Mouse (Mus musculus) stomach, embryonic 14.5 days (tissue): ENCODE measurements around the gene Shb. TPM values are rescaled to one million over a fixed set of nuclear protein-coding genes. Genes with fewer than 3 reads are reported as not detected.

Experiments
- ATAC-seq: fragments of 200-750 bp; cut with Nextera tagmentation; 2 replicates; pipeline ENCODE4 v1.8.0; 2017; ENCODE audit warnings: low read depth, moderate TSS enrichment; ENCODE audit not compliant: insufficient number of reproducible peaks, insufficient read depth, low FRiP score
- H3K27ac ChIP-seq: fragments of 300-500 bp; sonication (generic); 2 replicates; pipeline ENCODE4 v1.5.1; 2014; ENCODE audit warnings: mild to moderate bottlenecking, low read length, moderate library complexity, mixed read lengths
- H3K27me3 ChIP-seq: fragments of 300-500 bp; sonication (generic); 2 replicates; pipeline ENCODE4 v1.6.1; 2014; ENCODE audit warnings: low read length, control low read depth, mixed read lengths; ENCODE audit not compliant: control insufficient read depth, insufficient read depth
- H3K36me3 ChIP-seq: fragments of 300-500 bp; sonication (generic); 2 replicates; pipeline ENCODE4 v1.6.1; 2014; ENCODE audit warnings: mild to moderate bottlenecking, control low read depth, low read length, moderate library complexity, mixed read lengths; ENCODE audit not compliant: control insufficient read depth, insufficient read depth
- H3K4me1 ChIP-seq: fragments of 300-500 bp; sonication (generic); 2 replicates; pipeline ENCODE4 v1.6.1; 2014; ENCODE audit warnings: low read length, control low read depth, mixed read lengths; ENCODE audit not compliant: control insufficient read depth, insufficient read depth
- H3K4me2 ChIP-seq: fragments of 300-500 bp; sonication (generic); replicated peaks from 2 replicates; pipeline ENCODE4 v1.6.1; 2014; ENCODE audit warnings: low read depth, low read length, control low read depth
- H3K4me3 ChIP-seq: fragments of 300-500 bp; sonication (generic); 2 replicates; pipeline ENCODE4 v1.5.1; 2014; ENCODE audit warnings: low read depth, low read length, control low read depth
- H3K9ac ChIP-seq: fragments of 300-500 bp; sonication (generic); replicated peaks from 2 replicates; pipeline ENCODE4 v1.6.1; 2014; ENCODE audit warnings: low read depth, mild to moderate bottlenecking, control low read depth, low read length, moderate library complexity, mixed read lengths
- H3K9me3 ChIP-seq: fragments of 300-500 bp; sonication (generic); 2 replicates; pipeline ENCODE4 v1.6.1; 2016; ENCODE audit warnings: low read depth, low read length, control low read depth; ENCODE audit not compliant: control insufficient read depth
- WGBS: fragments of 180-500 bp; shearing (Covaris S2); extraction: QIAGEN DNeasy Blood & Tissue Kit; methylation state at CpG from one replicate; pipeline ENCODE4 v1.1.7; 2014; 5-methylcytosine and 5-hydroxymethylcytosine counted together
- polyA plus RNA-seq: library from polyadenylated mRNA; unstranded; fragments of >200 nt; fragmentation: Nextera tagmentation; extraction: Ambion mirVana; gene quantifications from 2 replicates; pipeline ENCODE4 v1.2.1, GENCODE M21; 2014

Shb gene
- polyA plus RNA-seq, 1 experiment from 2014 or later: 4.4 TPM

- no peak overlapping the region for H3K9ac ChIP-seq
- ATAC-seq: no peak
- peaks cover 18% of the 10 kb centered on the region for H3K4me1 ChIP-seq
- no peak overlapping the region for H3K4me2 ChIP-seq
- peaks cover 5% of the 10 kb centered on the region; the same call in 1 of the 2 replicates for H3K36me3 ChIP-seq
- no peak overlapping the region for H3K27ac ChIP-seq
- no peaks in the 10 kb centered on the region for H3K9me3 ChIP-seq
- H3K27me3 ChIP-seq: no peaks in the 10 kb centered on the region
- H3K4me3 ChIP-seq: no peak overlapping the region
- WGBS: 80% methylated on average over 7 of the region's 7 CpGs
Observed at GRCm38 (mm10) chr4:45443652-45444051, 88.6 kb downstream of the Shb start.

DNA sequence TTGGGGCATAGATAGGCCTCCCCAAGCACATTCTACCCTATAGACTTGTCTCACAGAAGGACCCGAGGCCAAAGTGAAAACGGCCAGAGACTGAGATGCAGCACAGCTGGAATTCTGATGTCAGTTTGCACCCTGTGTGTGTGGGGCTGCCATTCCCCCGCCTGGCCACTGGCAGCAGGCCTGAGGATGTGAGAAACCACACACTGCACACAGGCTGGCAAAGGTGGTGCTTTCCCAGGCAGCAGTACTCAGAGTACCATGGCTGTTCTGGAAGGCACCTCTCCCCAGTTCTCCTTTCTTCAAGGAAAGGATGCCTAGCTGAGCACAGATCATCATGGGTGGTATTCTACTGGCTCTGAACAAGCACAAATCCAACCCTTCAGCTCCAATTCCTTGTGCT is 90.0 kb downstream of the Shb start:
- Histone ChIP-seq H3K36me3 (peaks cover 5% of the 10 kb centered on the region; the same call in 1 of the 2 replicates), H3K9me3 (no peaks in the 10 kb centered on the region), H3K27me3 (no peaks in the 10 kb centered on the region), H3K4me3 (no peak overlapping the region), H3K4me1 (peaks cover 20% of the 10 kb centered on the region), H3K27ac (no peak overlapping the region), H3K9ac (no peak overlapping the region), H3K4me2 (no peak overlapping the region)
- no peak for ATAC-seq
- 53% methylated on average over 3 of the region's 3 CpGs for WGBS

GRCm38 (mm10) chr4:45441778-45442177 is 90.5 kb downstream of the Shb start:
- WGBS: 74% methylated on average over 1 of the region's 1 CpGs
- Histone ChIP-seq H3K36me3 (peaks cover 5% of the 10 kb centered on the region; the same call in 1 of the 2 replicates), H3K27ac (no peak overlapping the region), H3K9ac (no peak overlapping the region), H3K4me1 (peaks cover 25% of the 10 kb centered on the region), H3K9me3 (no peaks in the 10 kb centered on the region), H3K4me3 (no peak overlapping the region), H3K4me2 (no peak overlapping the region), H3K27me3 (no peaks in the 10 kb centered on the region)
- no peak for ATAC-seq

DNA sequence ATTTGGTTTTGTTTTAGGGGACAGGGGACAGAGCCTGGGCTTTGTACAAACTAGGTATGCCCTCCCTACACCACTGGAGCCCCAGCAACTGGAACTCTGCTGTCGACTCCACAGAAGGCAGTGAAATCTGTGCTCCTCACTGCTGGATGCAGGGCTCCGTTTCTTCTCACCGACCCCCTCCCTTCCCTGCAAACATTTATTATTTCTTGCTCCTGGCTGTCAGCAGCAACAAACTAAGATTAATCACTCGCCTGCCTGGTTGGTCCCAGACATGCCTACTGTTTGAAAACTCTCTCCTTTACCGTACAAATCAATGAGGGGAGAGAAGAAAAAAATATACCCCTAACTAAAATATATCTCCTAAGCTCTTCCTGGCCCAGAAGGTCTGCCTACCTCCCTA is 93.0 kb downstream of the Shb start:
- Histone ChIP-seq H3K9me3 (no peaks in the 10 kb centered on the region), H3K27ac (peak overlapping the region; percentile 44), H3K27me3 (no peaks in the 10 kb centered on the region), H3K4me2 (no peak overlapping the region), H3K4me3 (no peak overlapping the region), H3K4me1 (peaks cover 46% of the 10 kb centered on the region), H3K9ac (no peak overlapping the region), H3K36me3 (peaks cover 5% of the 10 kb centered on the region; the same call in 1 of the 2 replicates)
- no peak for ATAC-seq
- 11% methylated on average over 5 of the region's 5 CpGs for WGBS

DNA sequence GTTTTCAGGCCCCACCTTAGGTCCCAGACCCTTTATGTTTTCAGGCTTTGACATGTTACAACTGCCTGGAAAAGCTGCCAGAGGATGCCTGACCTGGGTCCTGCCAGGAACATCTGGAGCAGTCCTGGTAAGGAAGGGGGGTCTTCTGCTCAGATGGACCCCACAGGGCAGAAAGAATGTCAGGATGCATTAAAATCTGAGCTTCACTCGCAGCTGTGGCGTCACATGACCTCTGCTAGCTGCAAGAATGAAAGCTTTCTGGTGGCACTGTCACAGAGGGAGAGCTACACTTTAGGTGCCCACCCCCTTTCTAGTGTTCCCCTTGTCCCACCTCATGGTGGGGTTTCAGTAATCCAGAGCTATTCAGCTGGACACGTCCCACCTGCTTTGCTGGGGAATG is 95.3 kb downstream of the Shb start:
- no peaks in the 10 kb centered on the region; the same call in 1 of the 2 replicates for H3K36me3 ChIP-seq
- H3K9ac ChIP-seq: no peak overlapping the region
- H3K4me2 ChIP-seq: no peak overlapping the region
- H3K4me3 ChIP-seq: no peak overlapping the region
- no peak for ATAC-seq
- WGBS: 18% methylated on average over 3 of the region's 3 CpGs
- no peaks in the 10 kb centered on the region for H3K27me3 ChIP-seq
- H3K9me3 ChIP-seq: no peaks in the 10 kb centered on the region
- H3K4me1 ChIP-seq: peaks cover 46% of the 10 kb centered on the region
- 0 out of 2 replicates have a peak overlapping the region, but pooled peaks have one; percentile 2 for H3K27ac ChIP-seq

- H3K27ac ChIP-seq: no peak overlapping the region
- ATAC-seq: peak; percentile 12; the same call in 1 of the 2 replicates
Observed at GRCm38 (mm10) chr4:45436383-45436913, 95.8 kb downstream of the Shb start.

DNA sequence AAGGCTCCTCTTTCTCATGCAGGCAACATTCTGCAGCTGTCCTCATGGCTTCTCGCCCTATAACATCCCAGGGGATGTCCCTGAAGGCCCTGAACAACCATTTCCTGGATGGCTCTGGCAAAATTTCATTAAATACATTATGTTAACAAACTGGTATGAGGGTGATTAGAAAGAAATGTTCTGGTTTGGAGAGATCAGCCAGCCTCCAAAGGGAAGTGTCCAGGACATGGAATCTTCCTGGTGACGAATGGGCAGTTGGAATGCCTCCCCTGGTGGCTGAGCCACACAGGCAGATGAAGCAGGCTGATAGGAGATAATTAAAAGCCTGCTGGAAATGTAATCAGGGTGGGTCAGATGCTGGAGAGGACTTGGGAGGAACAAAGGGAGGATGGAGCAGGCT is 96.4 kb downstream of the Shb start:
- ATAC-seq: no peak
- H3K4me2 ChIP-seq: no peak overlapping the region
- H3K27ac ChIP-seq: no peak overlapping the region; the same call in 1 of the 2 replicates
- no peak overlapping the region for H3K4me3 ChIP-seq
- no peaks in the 10 kb centered on the region for H3K27me3 ChIP-seq
- H3K9me3 ChIP-seq: no peaks in the 10 kb centered on the region
- peaks cover 46% of the 10 kb centered on the region for H3K4me1 ChIP-seq
- H3K9ac ChIP-seq: no peak overlapping the region
- no peaks in the 10 kb centered on the region; the same call in 1 of the 2 replicates for H3K36me3 ChIP-seq
- whole genome bisulfite sequencing: 46% methylated on average over 2 of the region's 2 CpGs

More at GRCm38 (mm10) chr4:45436383-45436913, 95.8 kb downstream of the Shb start:
- Histone ChIP-seq H3K4me3 (no peak overlapping the region), H3K27me3 (no peaks in the 10 kb centered on the region), H3K4me2 (no peak overlapping the region), H3K36me3 (no peaks in the 10 kb centered on the region; the same call in 1 of the 2 replicates), H3K9ac (no peak overlapping the region), H3K4me1 (peaks cover 46% of the 10 kb centered on the region), H3K9me3 (no peaks in the 10 kb centered on the region)
- WGBS: 49% methylated on average over 7 of the region's 7 CpGs

- 78% methylated on average over 4 of the region's 4 CpGs for WGBS
- no peaks in the 10 kb centered on the region for H3K9me3 ChIP-seq
- no peak overlapping the region for H3K4me3 ChIP-seq
- H3K27ac ChIP-seq: peak overlapping the region; percentile 48; the same call in 1 of the 2 replicates
- no peaks in the 10 kb centered on the region; the same call in 1 of the 2 replicates for H3K36me3 ChIP-seq
- no peaks in the 10 kb centered on the region for H3K27me3 ChIP-seq
- no peak overlapping the region for H3K4me2 ChIP-seq
- peaks cover 38% of the 10 kb centered on the region for H3K4me1 ChIP-seq
- ATAC-seq: no peak
- no peak overlapping the region for H3K9ac ChIP-seq
Observed at GRCm38 (mm10) chr4:45434681-45435080, 97.6 kb downstream of the Shb start.

DNA sequence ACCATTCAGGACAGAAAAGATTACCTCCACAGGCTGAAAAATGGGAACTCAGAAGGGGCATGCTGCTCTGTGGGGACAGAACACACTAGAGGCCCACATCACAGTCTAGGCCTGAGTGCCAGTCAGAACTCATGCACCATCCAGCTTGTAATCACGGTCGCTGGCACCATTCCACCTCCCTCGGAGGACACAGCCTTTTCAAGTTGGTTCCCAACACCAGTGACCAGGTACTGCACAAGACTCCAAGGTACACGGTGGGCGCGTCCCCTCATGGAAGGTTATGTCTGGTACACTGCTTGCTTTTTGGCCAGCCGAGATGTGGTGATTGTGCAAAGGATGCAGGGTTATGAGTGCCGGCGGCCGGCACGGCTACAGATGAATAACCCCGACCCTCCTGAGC is 98.2 kb downstream of the Shb start:
- Histone ChIP-seq H3K9ac (no peak overlapping the region), H3K27me3 (no peaks in the 10 kb centered on the region), H3K9me3 (no peaks in the 10 kb centered on the region), H3K4me2 (no peak overlapping the region), H3K36me3 (no peaks in the 10 kb centered on the region), H3K4me1 (peaks cover 32% of the 10 kb centered on the region), H3K4me3 (no peak overlapping the region), H3K27ac (no peak overlapping the region)
- no peak for ATAC-seq
- 90% methylated on average over 12 of the region's 12 CpGs for WGBS
